Mouse (Mus musculus) G1E-ER4 (cell line): ENCODE data around the gene Zfand5. TPM values are rescaled to one million over a fixed set of nuclear protein-coding genes. Genes with fewer than 3 reads are reported as not detected.

Experiments
- GATA1 ChIP-seq: IDR thresholded peaks from one replicate; pipeline ENCODE4 v1.8.0; 2012; ENCODE audit warnings: low read length, inconsistent platforms
- polyA plus RNA-seq: library from polyadenylated mRNA; stranded (reverse); fragments of >175 nt; gene quantifications from 2 replicates; pipeline ENCODE4 v1.2.3, GENCODE M21; 2012

The Zfand5 gene
- polyA plus RNA-seq: 12.7 and 17.0 TPM in 2 replicates

DNA sequence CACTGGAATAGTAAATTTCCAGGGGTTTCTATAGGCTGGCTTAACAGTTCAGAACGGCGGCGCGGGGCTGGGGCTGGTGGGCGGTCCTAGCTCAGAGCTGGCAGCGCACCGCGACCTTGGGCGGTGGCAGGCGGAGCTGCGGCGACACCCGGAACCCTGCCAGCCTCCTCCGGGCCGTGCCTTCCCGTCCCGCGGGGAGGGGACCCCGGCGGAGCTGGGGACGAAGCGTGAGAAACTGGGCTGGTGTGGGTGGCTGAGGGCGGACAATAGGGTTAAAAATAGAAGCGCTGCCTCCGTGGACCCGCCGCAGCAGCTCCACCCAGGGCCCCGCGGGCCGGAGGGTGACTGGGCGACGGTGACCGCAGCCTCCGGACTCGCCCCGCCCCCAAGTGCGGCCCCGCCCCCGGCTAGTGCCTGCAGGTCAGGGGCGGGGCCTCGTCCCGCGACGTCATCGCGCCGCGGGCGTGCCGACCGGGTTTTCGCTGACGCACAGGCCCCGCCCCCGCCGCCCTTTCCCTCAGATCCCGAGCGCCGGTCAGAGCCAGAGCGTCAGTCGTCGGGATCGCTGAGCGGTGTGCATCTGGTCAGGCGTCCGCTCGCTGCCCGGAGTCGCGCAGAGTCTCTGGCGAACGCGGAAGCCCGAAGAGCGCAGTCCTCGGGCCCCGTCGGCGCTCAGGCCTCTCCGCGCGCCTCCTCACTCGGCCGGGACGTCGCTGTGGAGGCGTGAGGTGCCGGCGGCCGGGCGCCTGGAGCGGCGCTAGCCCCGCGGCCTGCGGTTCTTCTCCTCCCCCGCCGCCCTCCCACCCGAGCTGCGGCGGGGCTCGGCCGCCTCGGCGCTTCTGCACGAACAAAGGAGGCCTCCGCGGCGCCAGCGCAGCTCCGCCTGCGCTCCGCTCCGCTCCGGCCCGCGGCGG lies at the start of gene Zfand5:
Gene Zfand5 (plus strand): TSS at position 538 of the 914 bp plus-strand sequence.
- TF ChIP-seq GATA1: no peak

DNA sequence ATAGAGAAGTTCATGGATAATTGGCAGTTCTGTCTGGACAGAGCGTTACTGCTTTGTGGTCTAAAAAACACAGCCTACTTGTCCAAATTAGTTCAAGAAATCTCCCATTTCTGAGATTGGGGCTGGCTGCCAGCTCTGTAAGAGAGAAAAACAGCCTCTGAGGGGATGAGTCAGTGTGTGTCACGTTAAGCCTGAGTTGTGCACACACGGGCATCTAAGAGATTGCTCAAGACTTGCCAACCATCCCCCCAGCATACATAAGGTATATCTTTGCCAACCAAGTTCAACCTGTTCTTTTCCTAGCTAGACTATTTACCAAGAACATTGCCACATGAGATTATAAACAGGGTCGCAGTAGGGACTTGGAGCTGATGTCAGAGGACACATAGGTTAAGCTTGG lies 44.9 kb upstream of the Zfand5 start:
- TF ChIP-seq GATA1: no peak

DNA sequence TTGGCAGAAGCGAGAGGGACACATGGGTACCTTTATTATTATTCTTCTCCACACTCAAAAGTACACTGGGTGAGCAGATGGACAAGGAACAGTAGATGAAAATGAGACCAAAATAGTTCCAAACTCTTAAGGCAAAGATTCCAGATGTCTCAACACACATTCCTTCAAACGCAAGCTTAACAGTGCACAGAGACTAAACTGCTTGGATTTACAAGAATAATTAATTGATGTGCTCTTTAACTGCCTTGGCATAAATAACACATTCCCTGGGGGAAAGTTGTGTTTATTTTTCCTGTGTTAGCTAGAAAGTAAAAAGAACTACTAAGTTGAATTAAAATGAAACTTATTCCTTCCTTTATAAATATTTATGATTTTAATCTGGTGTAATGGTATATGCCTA lies 44.3 kb upstream of the Zfand5 start:
- TF ChIP-seq GATA1: no peak

DNA sequence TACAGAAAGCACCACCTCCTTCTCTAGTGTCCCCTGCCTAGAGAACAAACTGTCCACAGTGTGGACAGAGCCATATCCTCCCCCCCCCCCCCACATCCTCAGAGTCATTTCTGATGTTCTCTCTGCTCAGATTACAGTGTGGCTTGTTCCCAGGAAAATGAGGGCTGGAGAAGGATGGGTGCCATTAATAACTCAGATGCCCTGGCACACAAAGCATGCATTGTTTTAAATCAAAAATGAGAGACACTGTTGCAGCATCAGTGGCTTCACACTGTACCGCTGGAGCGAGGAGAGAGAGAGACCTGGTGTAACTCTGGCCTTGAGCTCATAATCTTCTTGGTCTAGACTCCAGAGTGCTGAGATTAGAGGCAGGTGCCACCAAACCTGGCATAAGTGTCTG lies 18.2 kb upstream of the Zfand5 start:
- TF ChIP-seq GATA1: no peak

DNA sequence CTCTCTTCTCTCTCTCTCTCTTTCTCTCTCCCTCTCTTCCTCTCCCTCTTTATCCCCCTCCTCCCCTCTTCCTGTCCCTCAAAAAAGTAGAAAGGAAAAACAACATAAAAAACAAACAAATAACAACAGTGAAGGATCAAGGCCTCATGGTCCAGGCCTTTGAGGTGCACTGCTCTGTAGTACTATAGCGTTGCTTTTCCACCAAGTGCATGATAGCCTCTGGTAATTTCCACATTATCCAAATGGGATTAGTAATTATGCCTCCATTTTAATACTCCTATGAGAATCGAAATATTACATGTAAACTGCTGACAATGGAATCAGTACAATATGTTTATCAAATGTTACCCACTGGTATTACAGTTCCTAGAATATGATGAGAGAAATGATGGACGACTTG lies 16.2 kb upstream of the Zfand5 start:
- TF ChIP-seq GATA1: no peak

DNA sequence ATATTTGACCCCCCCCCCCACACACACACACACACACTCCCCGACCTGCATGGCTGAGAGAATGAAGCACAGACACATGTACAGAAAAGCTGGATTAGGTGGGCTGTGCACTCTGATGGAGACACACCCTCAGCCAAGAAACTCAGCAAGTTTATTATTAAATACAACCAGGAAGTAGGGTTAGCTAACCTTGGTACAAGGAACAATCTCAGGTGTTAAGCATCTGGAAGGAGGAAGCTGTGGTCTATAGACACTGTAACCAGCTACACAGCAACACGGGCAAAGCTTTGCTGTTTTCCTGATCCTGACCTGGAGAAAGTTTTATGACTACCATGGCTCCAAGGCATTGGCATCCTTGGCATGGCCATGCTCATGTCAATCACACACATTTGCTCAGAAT lies 12.6 kb upstream of the Zfand5 start:
- no peak for TF ChIP-seq GATA1

DNA sequence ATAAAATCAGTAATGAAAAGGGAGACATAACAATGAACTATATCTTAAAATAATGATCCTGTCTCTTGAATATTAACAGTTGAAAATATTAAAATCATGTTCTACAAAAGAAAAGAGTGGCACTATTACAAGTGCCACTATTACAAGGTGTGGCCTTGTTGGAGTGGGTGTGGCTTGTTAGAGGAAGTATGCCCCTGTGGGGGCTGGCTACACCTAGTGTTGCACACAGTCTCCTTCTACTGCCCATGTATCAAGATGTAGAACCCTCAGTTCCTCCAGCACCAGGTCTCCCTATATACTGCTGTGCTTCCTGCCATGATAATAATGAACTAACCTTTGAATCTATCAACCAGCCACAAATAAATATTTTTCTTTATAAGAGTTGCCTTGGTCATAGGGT lies 11.8 kb upstream of the Zfand5 start:
- TF ChIP-seq GATA1: no peak

DNA sequence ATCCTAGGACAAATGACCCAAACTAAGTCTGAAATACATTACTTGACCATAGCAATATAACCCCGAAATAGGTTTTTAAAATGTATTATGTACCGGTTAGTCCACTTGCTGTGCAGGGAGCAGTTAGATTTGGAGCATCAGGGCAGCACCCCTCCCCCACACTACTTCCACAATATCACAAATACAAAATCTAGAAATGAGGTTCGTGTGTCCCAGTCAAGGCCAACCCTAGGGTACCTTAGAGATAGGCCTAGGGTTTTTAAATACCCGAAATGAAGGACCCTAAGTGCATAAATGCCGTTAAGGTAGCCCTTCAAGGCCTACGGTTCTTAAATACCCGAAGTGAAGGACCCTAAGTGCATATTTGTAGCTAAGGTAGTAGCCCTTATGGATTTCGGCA lies 892 bp upstream of the Zfand5 start:
- no peak for TF ChIP-seq GATA1

DNA sequence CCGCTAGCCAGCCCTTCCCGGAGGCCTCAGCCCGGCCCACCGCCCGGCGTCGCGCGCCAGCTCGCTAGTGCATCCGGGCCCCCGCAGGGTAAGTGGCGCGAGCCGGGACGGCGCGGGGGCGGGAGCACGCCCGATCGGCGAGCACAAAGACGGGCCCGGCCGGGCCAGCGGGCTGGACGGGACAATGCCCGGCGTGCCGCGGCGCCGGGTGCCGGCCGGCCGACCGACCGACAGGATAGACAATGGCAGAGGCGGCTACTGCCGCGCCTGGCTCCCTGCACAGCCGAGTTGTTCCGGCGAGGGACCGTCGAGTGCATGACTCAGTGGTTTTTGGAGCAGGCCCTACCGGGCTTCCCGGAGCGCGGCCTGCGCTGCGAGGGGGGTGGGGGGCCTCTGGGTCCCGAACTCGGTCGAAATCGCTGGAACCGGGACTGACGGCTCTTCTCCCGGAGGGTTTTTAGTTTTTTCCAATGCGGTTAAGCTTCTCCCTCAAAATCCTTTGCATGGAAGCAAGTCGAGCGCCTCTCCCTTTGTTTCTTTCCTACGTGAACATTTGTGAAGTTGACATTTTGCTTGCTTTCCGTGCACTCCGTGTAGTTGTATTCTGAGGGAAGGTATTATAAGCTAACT lies 692 bp downstream of the Zfand5 start:
- no peak for TF ChIP-seq GATA1

DNA sequence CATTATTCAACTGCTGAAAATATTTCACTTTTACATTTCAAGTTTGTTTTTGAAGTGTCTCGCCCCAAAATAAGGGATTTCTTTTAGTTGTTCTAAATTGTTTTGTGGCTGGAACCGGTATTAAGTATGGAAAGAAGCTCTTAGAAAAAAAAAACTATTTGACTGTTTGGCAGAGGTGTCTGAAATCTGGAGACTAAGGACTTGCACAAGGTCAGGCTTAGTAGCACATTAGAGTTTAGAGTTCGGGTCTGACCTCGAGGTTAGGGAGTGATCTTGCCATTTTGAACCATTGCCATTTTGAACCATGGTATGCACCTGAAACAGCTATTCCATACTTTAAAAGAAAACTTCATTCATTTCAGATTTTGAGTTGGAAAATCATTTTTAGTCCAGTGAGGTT lies 1.4 kb downstream of the Zfand5 start:
- TF ChIP-seq GATA1: no peak

DNA sequence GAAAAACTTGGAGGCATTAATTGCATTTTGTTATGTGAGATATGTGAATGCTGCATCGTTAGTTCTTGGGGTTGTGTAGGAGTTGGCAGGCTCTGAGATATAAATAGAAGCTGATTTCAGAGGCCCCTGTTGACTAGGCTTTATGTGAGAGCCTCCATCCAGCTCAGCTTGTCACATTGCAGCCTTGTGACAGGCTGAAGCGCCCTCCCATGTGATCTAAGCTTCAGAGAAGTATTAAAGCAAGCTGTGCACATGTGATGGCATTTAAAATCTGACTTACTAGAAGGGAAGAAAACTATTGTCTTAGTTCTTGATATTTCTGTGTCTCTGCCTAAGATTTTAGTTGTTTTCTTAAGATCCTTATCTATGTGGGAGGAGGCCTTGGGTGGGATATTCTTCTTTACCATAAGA lies 2.1 kb downstream of the Zfand5 start:
- TF ChIP-seq GATA1: no peak

DNA sequence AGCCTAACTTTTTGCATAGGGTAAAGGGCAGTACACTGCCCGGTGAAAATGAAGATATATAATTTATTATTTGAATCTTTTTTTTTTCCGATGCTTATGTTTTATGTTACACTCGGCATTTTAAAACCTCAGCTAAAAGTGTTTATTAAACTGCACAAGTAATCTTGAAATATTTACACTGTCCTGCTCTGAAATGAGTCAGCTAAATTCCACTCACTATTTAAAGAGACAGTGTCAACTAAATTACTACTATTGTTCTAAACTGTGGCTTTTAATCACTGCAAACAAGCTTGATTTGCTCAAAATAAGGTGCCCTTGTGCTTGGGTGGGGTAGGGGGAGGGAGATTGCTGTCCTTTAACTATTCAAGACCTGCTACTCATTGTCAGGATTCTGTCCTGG lies 2.6 kb downstream of the Zfand5 start:
- no peak for TF ChIP-seq GATA1

DNA sequence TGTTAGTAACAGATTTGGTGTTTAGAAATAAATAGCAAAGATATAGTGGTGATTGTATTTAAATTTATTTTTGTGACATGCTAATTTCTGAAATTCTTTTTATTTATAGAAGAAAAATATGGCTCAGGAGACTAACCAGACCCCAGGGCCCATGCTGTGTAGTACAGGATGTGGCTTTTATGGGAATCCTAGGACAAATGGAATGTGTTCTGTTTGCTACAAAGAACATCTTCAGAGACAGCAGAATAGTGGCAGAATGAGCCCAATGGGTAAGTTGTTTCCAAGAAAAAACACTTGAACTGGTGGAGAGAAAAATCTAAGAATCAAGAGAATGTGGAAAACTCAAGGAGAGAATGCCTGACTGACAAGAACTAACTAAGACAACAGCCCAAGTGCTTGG lies 4.2 kb downstream of the Zfand5 start:
- TF ChIP-seq GATA1: no peak

DNA sequence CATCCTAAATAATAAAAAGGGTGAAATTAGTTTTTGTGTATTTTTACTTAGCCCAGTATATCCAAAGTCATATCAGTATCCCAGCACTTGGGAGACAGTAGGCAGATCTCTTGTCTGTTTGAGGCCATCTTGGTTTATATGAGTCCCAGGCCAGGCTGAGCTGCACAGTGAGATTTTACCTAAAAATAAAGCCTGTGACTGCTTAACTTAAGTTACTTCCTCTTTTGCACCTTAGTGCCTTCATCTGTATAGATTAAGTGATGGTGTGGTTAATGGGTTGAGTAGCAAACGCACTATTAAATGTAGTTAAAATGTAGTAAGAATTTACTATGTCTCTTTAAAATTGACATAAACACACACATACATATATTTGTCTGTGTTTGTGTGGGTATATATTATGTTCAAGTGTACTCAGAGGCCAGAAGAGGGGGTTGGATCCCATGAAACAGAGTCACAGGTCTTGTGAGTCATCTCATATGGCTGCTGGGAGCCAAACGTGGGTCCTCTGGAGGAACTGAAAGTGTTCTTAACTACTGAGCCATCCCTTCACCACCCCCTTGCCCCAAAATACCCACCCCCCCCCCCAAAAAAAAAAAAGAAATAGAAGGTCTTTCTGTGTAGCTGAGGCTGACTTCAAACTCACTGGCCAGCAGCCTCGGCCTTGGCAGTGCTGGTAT lies 14.5 kb downstream of the Zfand5 start:
- TF ChIP-seq GATA1: no peak

DNA sequence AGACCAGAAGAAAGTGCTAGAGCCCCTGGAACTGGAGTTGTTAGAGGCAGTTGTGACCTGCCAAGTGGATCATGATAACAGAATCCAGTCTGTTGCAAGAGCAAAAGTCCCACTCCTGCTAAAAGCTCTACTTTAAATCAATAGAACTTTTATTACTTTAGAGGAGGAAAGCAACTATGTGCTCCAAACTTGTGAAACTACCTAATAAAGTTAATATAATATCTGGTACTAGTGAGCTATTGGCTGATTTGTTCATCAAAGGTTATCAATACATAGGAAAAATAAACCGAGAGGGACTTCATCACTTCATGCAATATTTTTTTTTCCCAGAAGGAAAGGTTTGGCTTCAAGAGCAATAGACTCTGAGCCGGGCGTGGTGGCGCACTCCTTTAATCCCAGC lies 25.3 kb downstream of the Zfand5 start:
- no peak for TF ChIP-seq GATA1

DNA sequence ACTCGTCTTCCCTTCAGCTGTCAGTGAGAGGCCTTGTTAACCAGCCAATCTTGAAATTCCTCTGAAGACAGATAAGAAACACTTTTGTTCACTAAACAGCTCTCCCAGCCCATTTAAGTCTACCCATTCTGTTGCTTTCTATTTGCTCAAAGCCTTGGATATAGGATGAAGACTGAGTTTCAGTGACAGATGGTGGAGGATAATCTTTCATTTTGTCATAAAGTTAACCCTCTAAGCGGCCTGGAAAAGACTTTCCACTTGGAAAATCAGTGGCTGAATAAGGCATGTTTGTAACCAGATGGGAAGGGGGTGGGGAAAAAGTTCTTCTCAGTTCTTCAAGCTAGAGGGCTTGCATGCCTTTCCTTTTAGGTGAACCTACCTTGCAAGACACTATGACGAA lies 29.7 kb downstream of the Zfand5 start:
- no peak for TF ChIP-seq GATA1
